Mouse (Mus musculus) limb, embryonic 12.5 days (tissue): ENCODE results near the gene Tm2d3. TPM values are rescaled to one million over a fixed set of nuclear protein-coding genes. Genes with fewer than 3 reads are reported as not detected.

ENCODE experiments used
- ATAC-seq: fragments of 200-750 bp; cut with Nextera tagmentation; 2 replicates; pipeline ENCODE4 v1.8.0; 2017; ENCODE audit warnings: low read depth, moderate TSS enrichment; ENCODE audit not compliant: insufficient number of reproducible peaks, insufficient read depth, low FRiP score, low TSS enrichment
- H3K27ac ChIP-seq: fragments of 300-500 bp; sonication (generic); 2 replicates; pipeline ENCODE4 v1.5.1; 2016; ENCODE audit warnings: mild to moderate bottlenecking, moderate library complexity
- H3K27me3 ChIP-seq: fragments of 300-500 bp; sonication (generic); 2 replicates; pipeline ENCODE4 v1.6.1; 2016; ENCODE audit warnings: mild to moderate bottlenecking, moderate library complexity
- H3K36me3 ChIP-seq: fragments of 300-500 bp; sonication (generic); 2 replicates; pipeline ENCODE4 v1.6.1; 2016; ENCODE audit warnings: mild to moderate bottlenecking, moderate library complexity
- H3K4me1 ChIP-seq: fragments of 300-500 bp; sonication (generic); replicated peaks from 2 replicates; pipeline ENCODE4 v1.6.1; 2016
- H3K4me2 ChIP-seq: fragments of 300-500 bp; sonication (generic); 2 replicates; pipeline ENCODE4 v1.6.1; 2016; ENCODE audit warnings: mild to moderate bottlenecking, moderate library complexity
- H3K4me3 ChIP-seq: fragments of 300-500 bp; sonication (generic); replicated peaks from 2 replicates; pipeline ENCODE4 v1.5.1; 2016; ENCODE audit warnings: mild to moderate bottlenecking
- H3K9ac ChIP-seq: fragments of 300-500 bp; sonication (generic); replicated peaks from 2 replicates; pipeline ENCODE4 v1.6.1; 2016; ENCODE audit warnings: mild to moderate bottlenecking, moderate library complexity
- H3K9me3 ChIP-seq: fragments of 300-500 bp; sonication (generic); 2 replicates; pipeline ENCODE4 v1.6.1; 2016; ENCODE audit warnings: mild to moderate bottlenecking, moderate library complexity
- WGBS: fragments of 180-500 bp; shearing (Covaris S2); methylation state at CpG from one replicate; pipeline ENCODE4 v1.1.7; 2016; 5-methylcytosine and 5-hydroxymethylcytosine counted together
- polyA plus RNA-seq: library from polyadenylated mRNA; unstranded; fragments of >200 nt; fragmentation: Nextera tagmentation; extraction: Ambion mirVana; gene quantifications from 2 replicates; pipeline ENCODE4 v1.2.1, GENCODE M21; 2016

The Tm2d3 gene
- 67.8 and 75.1 TPM in 2 replicates for polyA plus RNA-seq

GRCm38 (mm10) chr7:65690869-65691268 is at the start of gene Tm2d3:
Gene Tm2d3, plus strand, starts transcription at chr7:65691169.
- ATAC-seq, result no peak
- Histone ChIP-seq H3K9me3 (no peaks in the 10 kb centered on the region), H3K4me1 (peaks cover 20% of the 10 kb centered on the region), H3K27me3 (no peaks in the 10 kb centered on the region), H3K9ac (no peak within 1 kb of the TSS), H3K4me3 (no peak within 1 kb of the TSS), H3K27ac (no peak within 1 kb of the TSS), H3K4me2 (no peak within 1 kb of the TSS), H3K36me3 (peaks cover 6% of the 10 kb centered on the region)
- WGBS, result 88% methylated on average over 7 of the region's 7 CpGs

GRCm38 (mm10) chr7:65642371-65643304 is 48.3 kb upstream of the Tm2d3 start:
- Histone ChIP-seq H3K9ac (no peak overlapping the region), H3K27me3 (peaks cover 17% of the 10 kb centered on the region; the same call in 1 of the 2 replicates), H3K4me3 (no peak overlapping the region), H3K36me3 (peaks cover 7% of the 10 kb centered on the region; the same call in 1 of the 2 replicates), H3K4me2 (no peak overlapping the region), H3K9me3 (no peaks in the 10 kb centered on the region), H3K4me1 (peaks cover 5% of the 10 kb centered on the region; the same call in 1 of the 2 replicates), H3K27ac (no peak overlapping the region)
- 73% methylated on average over 6 of the region's 6 CpGs for WGBS
- ATAC-seq, result no peak

DNA sequence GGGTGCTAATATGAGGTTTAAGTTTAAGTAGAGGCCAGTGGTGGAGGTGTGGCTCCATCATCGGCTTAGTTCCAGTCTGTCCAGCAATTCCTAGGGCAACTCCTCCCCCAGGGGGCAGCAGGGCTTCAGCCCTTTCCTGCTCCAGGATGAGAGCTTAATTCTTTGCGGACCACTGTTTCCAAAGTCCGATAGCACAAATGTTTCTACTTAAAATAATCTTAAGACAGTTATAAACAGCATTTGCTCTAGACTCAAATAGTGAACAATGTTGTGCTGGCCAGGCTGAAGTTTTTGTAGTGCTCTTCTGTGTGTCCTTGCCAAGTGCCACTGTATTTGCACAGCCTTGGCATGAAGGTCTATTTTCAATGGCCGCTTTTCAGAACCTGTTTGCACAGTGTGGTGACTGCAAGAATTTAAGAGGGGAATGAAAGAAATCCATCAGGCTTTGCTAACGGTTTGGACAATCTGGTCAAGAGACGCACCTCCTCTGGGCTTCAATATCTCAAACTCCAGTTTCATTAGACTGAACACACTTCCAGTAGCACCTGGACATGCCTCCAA is 47.0 kb upstream of the Tm2d3 start:
- Histone ChIP-seq H3K4me3 (peak overlapping the region; percentile 74), H3K4me1 (peaks cover 5% of the 10 kb centered on the region; the same call in 1 of the 2 replicates), H3K4me2 (peak overlapping the region; percentile 79), H3K27me3 (peaks cover 17% of the 10 kb centered on the region; the same call in 1 of the 2 replicates), H3K36me3 (peaks cover 15% of the 10 kb centered on the region; the same call in 1 of the 2 replicates), H3K9me3 (no peaks in the 10 kb centered on the region), H3K27ac (no peak overlapping the region), H3K9ac (no peak overlapping the region)
- WGBS, result 31% methylated on average over 6 of the region's 6 CpGs
- ATAC-seq, result no peak

DNA sequence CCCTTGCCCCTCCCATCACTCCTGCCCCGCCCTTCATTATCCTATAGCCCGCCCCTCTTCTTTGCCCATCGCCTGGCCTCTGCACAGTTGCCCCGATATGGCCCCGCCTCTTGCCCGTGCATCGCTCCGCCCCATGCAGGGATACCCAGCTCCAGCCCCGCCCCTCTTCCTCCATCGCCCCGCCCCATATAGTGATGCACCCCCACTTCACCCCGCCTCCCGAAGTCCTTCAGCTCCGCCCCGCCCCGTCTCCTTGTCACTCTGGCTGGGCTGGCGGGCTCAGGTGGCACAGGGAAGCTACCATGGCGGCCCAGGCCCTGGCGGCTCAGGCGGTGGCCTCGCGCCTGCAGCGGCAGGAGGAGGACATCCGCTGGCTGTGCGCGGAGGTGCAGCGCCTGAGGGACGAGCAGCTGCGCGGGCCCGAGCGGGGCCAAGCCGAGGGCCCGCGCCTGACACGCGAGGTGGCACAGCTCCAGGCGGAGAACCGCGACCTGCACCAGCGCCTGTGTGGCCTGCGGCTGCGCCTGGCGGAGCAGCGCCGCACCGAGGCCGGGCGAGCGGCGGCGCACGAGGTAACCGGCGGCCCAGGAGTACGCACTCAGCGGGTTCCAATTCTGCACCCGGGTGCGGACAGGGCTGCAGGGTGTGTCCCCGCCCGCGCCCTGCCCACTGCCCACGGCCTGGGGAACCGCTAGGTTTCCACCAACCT is 46.2 kb upstream of the Tm2d3 start, which contains the start of gene Tarsl2:
Gene Tarsl2 (plus strand): TSS at position 256 of the 709 bp plus-strand sequence.
- H3K27me3 ChIP-seq, result peaks cover 17% of the 10 kb centered on the region; the same call in 1 of the 2 replicates
- H3K27ac ChIP-seq, result peak within 1 kb of the TSS; percentile 69; the same call in 1 of the 2 replicates
- under 1% methylated on average over 64 of the region's 64 CpGs for WGBS
- peaks cover 5% of the 10 kb centered on the region; the same call in 1 of the 2 replicates for H3K4me1 ChIP-seq
- H3K9ac ChIP-seq, result peak within 1 kb of the TSS; percentile 75
- peaks cover 23% of the 10 kb centered on the region for H3K36me3 ChIP-seq
- H3K4me2 ChIP-seq, result peak within 1 kb of the TSS; percentile 79
- H3K9me3 ChIP-seq, result peaks cover 4% of the 10 kb centered on the region; the same call in 1 of the 2 replicates
- peak within 1 kb of the TSS; percentile 74 for H3K4me3 ChIP-seq
- ATAC-seq, result peak; percentile 96

GRCm38 (mm10) chr7:65645996-65646395 is 45.0 kb upstream of the Tm2d3 start:
- Histone ChIP-seq H3K4me2 (no peak overlapping the region), H3K9ac (no peak overlapping the region), H3K27ac (no peak overlapping the region), H3K36me3 (peaks cover 29% of the 10 kb centered on the region), H3K9me3 (peaks cover 4% of the 10 kb centered on the region; the same call in 1 of the 2 replicates), H3K4me1 (peaks cover 5% of the 10 kb centered on the region; the same call in 1 of the 2 replicates), H3K4me3 (no peak overlapping the region), H3K27me3 (peaks cover 17% of the 10 kb centered on the region; the same call in 1 of the 2 replicates)
- no peak for ATAC-seq
- 88% methylated on average over 8 of the region's 8 CpGs for WGBS

- H3K4me1 ChIP-seq, result 0 out of 2 replicates have a peak, but pooled peaks cover 5% of the 10 kb centered on the region
- no peak overlapping the region for H3K27ac ChIP-seq
- no peak overlapping the region for H3K4me2 ChIP-seq
- H3K27me3 ChIP-seq, result no peaks in the 10 kb centered on the region; the same call in 1 of the 2 replicates
- peaks cover 4% of the 10 kb centered on the region; the same call in 1 of the 2 replicates for H3K9me3 ChIP-seq
- 93% methylated on average over 4 of the region's 4 CpGs for WGBS
- H3K36me3 ChIP-seq, result peaks cover 39% of the 10 kb centered on the region
- H3K4me3 ChIP-seq, result no peak overlapping the region
- ATAC-seq, result no peak
- H3K9ac ChIP-seq, result no peak overlapping the region
These were observed 40.3 kb upstream of the Tm2d3 start for GRCm38 (mm10) chr7:65650662-65651061.

DNA sequence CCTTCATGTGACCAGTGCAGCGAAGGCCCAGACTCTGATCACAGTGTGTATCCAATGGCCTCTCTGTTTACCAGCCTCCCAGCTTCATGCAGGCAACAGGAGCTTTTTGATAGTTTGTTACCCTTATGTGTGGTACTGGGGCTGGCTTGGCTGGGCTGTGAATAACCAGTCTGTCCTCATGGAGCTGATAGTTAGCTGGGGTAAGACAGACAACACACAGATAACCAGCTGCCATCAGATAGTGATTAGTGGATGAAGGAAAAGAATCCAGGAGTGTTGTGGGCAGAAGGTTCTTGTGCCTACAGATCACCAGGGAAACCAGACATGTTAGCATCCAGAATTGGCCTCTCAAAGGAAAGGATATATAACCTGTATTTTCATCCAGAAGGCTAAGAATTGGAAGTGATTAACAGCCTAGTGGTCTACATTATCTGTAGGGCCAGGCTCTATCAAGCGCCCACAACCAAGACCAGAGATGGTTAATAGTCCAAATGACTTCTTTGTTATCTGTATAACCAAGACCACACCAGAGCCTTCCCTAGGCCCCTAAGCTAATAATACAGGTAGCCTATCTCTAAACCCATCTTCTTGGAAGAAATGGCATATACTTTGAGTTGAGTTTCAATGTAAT is 33.4 kb upstream of the Tm2d3 start:
- no peaks in the 10 kb centered on the region for H3K9me3 ChIP-seq
- 88% methylated on average over 2 of the region's 2 CpGs for WGBS
- peaks cover 14% of the 10 kb centered on the region; the same call in 1 of the 2 replicates for H3K36me3 ChIP-seq
- no peak overlapping the region for H3K27ac ChIP-seq
- no peaks in the 10 kb centered on the region for H3K4me1 ChIP-seq
- no peak for ATAC-seq
- H3K9ac ChIP-seq, result no peak overlapping the region
- no peaks in the 10 kb centered on the region for H3K27me3 ChIP-seq
- no peak overlapping the region for H3K4me2 ChIP-seq
- no peak overlapping the region for H3K4me3 ChIP-seq

DNA sequence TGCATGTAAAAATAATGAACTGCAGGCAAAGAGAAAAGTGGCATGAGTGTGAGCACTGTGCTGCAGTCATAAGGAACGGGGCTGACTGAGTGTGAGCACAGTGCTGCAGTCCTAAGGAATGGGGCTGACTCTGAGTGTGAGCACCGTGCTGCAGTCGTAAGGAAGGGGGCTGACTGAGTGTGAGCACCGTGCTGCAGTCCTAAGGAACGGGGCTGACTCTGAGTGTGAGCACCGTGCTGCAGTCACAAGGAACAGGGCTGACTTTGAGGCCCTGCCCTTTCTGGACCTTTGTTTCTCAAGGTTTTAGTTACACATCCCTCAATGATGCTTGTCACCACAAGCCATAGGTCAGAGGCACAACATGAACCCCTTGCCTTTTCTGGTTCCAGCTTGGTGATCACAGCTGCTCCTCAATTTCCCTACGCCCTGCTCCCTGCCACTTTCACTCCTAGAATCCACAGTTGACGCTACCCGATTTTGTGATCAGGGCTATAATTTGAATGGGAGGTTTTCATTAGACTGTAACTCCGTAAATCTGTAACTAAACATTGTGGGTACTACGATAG is 27.7 kb upstream of the Tm2d3 start:
- 83% methylated on average over 11 of the region's 11 CpGs for WGBS
- Histone ChIP-seq H3K9ac (no peak overlapping the region), H3K27ac (no peak overlapping the region), H3K4me1 (no peaks in the 10 kb centered on the region), H3K4me2 (no peak overlapping the region), H3K27me3 (no peaks in the 10 kb centered on the region), H3K4me3 (no peak overlapping the region), H3K9me3 (no peaks in the 10 kb centered on the region), H3K36me3 (peaks cover 8% of the 10 kb centered on the region; the same call in 1 of the 2 replicates)
- ATAC-seq, result no peak

DNA sequence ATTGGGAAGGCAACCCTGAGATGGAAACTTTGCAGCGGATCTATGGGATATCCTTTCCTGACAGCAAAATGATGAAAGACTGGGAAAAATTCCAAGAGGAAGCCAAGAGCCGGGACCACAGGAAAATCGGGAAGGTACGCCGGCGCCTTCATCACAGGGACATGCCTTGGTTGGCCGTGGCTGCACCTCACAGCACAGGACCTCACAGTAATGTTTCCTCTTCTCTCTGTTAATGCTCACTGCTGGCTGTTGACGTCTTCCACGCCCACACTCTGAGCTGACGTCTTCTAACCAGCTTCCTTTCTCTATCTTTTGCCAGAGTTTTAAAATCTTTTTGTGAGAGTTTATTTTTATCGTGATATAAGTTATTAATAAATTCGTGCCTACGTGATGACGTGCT is 27.1 kb upstream of the Tm2d3 start:
- Histone ChIP-seq H3K4me1 (no peaks in the 10 kb centered on the region), H3K9me3 (no peaks in the 10 kb centered on the region), H3K4me2 (no peak overlapping the region), H3K36me3 (peaks cover 8% of the 10 kb centered on the region; the same call in 1 of the 2 replicates), H3K27me3 (no peaks in the 10 kb centered on the region), H3K4me3 (no peak overlapping the region), H3K9ac (no peak overlapping the region), H3K27ac (no peak overlapping the region)
- 90% methylated on average over 14 of the region's 14 CpGs for WGBS
- ATAC-seq, result no peak

DNA sequence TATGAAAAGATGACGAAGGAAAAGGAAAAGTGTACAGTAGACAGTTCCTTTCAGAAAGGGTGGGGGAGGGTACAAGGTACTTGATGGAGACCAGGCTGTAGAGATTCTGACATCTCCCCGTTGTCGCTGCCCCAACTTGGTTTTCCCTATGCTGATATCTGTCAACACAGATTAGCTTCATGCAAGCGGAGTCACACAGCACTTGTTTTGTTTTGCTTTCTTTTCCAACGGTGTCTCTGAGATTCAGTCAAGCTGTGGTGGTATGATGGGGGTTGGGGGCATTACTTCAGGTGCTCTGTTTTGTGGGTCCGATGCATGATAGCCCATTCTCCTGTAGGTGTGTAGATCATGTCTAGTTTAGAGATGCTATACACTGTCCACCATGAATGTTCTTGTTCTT is 23.5 kb upstream of the Tm2d3 start:
- ATAC-seq, result no peak
- Histone ChIP-seq H3K4me1 (no peaks in the 10 kb centered on the region), H3K4me3 (no peak overlapping the region), H3K9ac (no peak overlapping the region), H3K4me2 (no peak overlapping the region), H3K27me3 (no peaks in the 10 kb centered on the region), H3K9me3 (no peaks in the 10 kb centered on the region), H3K27ac (no peak overlapping the region), H3K36me3 (peaks cover 4% of the 10 kb centered on the region; the same call in 1 of the 2 replicates)
- WGBS, result 87% methylated on average over 6 of the region's 6 CpGs
